Mouse (Mus musculus) c-Kit-positive CD71-positive TER-119-positive erythroid progenitor cells, embryonic 14.5 days (primary cell): ENCODE results near the gene Arhgdib.

Experiments used
- DNase-seq: peaks from one replicate; pipeline ENCODE4 v3.0.0-alpha.2; 2013; ENCODE audit warnings: low spot score

Gene Arhgdib

GRCm38 (mm10) chr6:136950171-136950570, 8.5 kb upstream of the Arhgdib start:
- DNase-seq = no peak

- no peak for DNase-seq
Observed at GRCm38 (mm10) chr6:136947716-136948115, 6.0 kb upstream of the Arhgdib start.

DNA sequence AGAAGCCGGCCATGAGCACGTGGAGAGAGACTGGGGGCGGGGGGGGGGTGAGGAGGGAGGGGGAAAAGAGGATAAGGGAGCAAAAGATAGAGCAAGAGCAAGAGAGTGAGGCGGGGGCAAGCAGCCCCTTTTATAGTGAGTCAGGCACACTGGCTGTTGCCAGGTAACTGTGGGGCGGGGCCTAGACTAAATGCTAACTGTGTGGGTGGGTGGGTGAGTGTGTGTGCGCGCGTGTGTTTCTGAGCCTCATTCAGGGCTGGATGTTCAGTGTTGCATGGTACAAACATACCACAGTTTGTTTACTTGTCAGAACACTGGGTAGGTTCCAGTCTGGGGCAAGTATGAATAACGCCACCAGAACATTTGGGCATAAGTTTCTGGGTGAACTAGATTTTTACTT, 5.2 kb upstream of the Arhgdib start:
- DNase-seq = no peak

DNA sequence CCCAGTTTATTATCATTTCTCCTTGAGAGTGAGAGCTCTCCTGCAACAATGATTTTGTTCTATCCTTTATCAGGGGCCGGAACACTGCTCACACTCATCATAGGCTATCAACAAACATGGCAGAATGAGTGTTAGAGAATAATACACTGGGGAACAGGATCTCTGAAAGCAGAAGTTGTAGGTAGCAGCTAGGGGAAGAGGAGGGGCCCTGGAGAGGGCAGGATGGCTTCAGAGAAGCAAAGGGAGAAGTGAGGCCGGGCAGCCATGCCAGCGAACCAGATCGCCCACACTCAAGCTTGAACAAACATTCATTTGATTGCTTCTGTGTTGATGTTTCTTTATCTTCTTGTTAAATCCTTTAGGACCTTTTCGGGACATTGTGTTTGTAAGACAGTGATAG, 4.5 kb upstream of the Arhgdib start:
- no peak for DNase-seq

DNA sequence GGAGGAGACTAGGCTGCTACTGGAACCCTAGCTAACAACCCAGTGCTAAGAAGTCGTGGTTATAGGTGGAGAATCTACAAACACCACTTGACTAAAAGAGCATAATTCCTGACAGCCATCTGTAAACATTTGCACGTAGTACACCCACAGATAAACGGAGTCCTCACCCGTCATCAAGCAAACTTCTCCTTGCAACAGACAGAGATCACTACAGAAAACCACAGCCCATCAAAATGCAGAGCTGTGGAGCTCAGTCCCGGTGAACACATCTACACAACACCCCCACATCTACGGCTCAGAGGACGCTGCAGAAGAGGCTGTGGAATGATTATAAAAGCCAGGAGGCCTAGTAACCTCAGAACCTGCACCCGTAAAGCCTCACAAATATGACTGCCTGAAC, 2.8 kb upstream of the Arhgdib start:
- DNase-seq = no peak

GRCm38 (mm10) chr6:136943392-136943791, 1.7 kb upstream of the Arhgdib start:
- no peak for DNase-seq

DNA sequence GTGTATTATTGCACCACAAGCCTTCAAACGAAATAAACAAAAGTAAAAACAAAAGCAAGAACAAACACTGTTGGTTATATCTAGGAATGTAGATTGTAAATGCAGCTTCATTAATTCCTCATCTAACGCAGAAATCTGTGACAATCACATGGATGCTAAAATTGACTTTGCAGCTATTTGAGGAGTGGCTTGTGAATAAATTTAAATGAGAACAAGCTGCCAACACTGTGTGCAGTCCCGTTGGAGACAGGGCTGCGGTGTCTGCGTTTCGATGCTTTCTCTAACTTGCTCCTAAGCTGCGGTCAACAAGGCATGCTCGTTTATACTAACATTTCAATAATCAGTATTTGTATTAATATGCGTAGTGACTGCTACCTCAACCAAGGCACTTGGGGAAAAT, 581 bp upstream of the Arhgdib start:
- DNase-seq = no peak

- no peak for DNase-seq
Observed at GRCm38 (mm10) chr6:136940188-136940960, 1.3 kb downstream of the Arhgdib start.

- no peak for DNase-seq
Observed at GRCm38 (mm10) chr6:136939326-136940187, 2.1 kb downstream of the Arhgdib start.

DNA sequence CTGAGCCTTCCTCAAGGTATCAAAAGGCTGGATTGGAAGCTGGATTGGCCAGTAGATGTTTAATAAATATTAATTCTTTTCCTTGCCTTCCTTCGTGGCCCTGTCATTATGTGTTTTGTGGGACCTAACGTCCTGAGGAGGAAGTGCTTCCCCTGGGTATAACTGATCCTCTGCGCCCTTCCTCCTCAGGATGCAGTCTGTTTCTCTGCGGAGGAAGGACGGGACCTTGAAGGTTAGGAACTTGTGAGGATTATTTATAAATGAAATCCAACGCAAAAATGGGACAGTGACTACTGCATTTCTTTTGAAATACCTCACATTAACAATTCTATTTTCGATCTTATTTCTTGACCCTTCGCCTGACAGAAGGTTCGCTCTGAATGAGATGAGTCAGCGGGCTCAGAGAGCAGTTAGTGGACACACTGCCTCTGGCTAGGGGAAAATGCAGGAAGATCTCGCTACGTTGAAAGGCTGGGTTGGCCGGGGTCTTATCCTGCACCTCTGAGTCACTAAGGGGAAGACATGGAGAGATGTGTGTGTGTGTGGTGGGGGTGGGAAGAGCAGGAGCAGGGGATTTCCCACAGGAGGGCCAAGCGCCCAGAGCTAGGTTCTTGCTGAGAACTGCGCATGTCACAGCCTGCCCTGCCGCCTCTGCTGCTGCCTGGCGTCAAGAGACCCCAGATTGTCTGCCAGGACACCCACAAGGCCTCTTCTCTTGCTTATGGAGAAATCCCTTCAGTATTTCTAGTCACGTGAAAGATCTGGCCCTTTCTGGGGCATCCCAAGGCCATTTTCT, 3.2 kb downstream of the Arhgdib start:
- no peak for DNase-seq

- no peak for DNase-seq
Observed at GRCm38 (mm10) chr6:136937117-136937516, 4.6 kb downstream of the Arhgdib start.

DNA sequence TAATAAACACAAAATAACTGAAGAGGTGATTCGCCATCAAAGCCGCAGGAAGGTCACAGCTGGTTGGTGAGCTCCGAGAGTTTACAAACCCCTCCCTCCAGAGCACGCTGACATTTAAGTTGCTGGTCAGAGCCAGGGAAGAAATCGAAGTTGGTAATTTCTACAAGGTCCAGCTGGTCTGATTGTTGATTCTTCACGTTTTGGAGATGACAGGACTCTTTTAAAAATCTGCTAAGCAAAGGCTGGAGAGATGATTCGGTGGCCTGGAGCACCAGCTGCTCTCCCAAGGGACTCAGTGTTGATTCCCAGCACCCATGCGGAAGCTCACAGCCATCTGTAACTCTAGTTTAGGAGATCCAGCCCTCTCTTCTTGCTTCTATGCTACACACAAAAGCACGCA, 5.3 kb downstream of the Arhgdib start:
- DNase-seq = no peak

- no peak for DNase-seq
Observed at GRCm38 (mm10) chr6:136935233-136935632, 6.5 kb downstream of the Arhgdib start.

GRCm38 (mm10) chr6:136934068-136934467, 7.6 kb downstream of the Arhgdib start:
- DNase-seq = no peak

DNA sequence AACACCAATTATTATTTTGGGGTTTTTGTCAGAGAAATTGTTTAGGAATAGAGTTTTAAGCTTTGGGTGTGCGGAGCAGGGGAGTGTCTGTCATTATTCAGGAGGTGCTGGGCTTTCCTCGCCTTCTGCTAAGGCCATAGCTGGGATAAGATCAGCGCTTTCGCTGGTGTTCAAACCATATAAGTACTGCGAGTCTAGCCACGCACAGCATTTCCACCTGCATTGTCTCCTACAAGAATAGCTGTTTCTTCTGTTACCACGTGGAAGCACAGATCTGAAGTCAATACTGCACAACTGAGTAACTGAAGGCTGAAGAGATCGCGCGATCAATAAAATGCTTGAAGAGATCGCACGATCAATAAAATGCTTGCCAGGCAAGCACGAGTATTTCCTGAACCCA, 10.5 kb downstream of the Arhgdib start:
- DNase-seq = no peak

- DNase-seq = no peak
Observed at GRCm38 (mm10) chr6:136930677-136931076, 11.0 kb downstream of the Arhgdib start.

- DNase-seq = no peak
Observed at GRCm38 (mm10) chr6:136927626-136928025, 14.1 kb downstream of the Arhgdib start.

DNA sequence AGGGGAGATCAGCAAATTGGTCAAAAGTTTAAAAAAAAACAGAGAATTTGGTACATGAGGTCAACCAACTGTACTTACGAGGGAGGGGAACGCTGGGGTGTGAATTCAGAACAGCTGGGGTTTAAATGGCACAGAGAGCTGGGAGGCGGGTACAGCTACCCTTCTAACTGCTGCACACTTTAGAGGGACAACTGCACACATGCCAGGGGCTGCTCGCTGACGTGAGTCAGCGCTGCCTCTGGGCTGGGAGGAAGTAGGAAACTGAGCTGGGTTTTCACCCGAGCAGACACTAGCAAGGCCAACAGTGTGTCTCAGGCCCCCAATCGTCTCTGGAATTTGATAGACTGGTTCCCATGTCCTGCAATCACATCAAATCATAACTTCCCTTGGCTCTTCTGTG, 16.6 kb downstream of the Arhgdib start:
- DNase-seq = no peak

DNA sequence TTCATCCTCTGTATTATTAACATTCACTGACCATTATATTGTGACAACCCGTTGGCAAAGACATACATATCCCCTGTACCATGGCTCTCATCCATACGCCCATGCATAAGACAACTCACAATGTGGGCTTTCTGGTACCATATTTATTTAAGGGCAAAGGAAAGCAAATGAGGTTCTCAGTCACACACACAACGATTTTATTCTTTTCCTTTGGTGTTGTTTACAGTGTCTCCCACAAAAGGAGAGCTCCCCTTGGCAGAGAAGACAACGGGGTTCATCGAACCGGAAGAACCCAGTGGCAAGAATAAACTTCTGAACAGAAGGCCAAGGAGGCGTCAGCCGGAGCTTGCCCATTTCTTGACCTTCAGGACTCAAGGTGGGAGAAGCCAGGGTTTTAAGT, 18.2 kb downstream of the Arhgdib start, which contains the start of gene Pde6h:
Gene Pde6h (plus strand): TSS at position 301 of the 400 bp plus-strand sequence.
- DNase-seq = no peak

DNA sequence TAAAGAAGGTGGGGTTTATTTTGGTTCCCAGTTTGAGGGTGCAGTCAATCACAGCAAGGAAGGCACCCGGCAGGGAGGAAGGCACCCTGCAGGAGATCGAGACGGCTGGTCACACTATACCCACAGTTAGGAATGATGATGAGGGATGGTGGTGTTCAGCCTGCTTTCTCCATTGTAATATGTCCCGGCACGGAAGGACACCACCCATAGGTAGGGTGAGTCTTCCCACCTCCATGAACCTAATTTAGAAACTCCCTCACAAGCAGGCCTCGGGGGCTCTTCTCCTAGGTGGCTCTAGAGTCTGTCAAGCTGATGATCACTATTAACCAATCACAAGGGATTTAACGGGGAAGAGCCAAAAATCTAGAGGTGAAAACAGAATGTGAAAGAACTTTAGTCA, 18.8 kb downstream of the Arhgdib start:
- DNase-seq = no peak

DNA sequence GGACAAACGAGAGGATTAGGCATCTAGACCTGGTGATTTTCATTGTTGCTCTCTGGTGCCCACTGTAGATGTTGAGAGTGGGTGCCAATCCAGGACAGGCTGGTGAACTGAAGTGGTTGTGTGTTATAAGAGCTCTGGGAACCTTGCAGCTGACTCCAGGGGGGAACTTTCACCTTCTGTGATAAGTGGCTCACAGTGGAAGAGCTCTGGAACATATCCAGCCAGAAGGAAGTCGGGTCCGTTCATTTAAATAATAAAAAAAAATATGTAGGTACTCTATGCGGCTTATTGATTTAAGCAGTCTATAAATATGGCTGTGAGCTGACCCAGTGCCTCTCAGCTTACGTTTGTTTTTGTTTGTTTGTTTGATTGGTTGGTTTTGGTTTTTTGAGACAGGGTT, 19.6 kb downstream of the Arhgdib start, which contains the start of gene Erp27:
Gene Erp27 (minus strand): TSS at position 101 of the 400 bp plus-strand sequence.
- DNase-seq = no peak

GRCm38 (mm10) chr6:136921601-136922000, 20.1 kb downstream of the Arhgdib start:
- no peak for DNase-seq
